Mouse (Mus musculus): ENCODE results near the gene Mall.

DNA sequence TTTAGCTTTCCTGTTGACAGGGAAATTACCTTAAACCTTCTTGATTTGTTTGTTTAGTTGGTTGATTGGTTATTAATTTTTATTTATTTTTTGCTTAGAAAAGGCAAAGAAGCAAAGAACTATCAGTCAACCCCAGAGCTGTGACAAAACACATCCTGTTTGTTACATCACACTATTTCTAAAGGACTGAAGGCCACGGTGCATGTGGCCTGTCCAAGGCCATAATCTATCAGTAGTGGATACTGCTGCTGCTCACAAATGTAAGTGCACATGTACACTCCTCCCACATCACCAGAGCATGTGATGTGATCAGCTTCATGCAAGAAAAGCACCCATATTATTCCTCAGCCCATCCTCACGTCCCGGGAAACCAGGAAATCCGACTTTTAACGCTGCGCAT, 30.3 kb upstream of the Mall start:
- no peak for TF ChIP-seq CEBPB (IDR thresholded peaks at IDR 0.05; ENCODE audit: insufficient read depth, poor library complexity, severe bottlenecking)
- no peak for TF ChIP-seq TCF3 (IDR thresholded peaks at IDR 0.05; ENCODE audit: insufficient read length, low read depth)
- TF ChIP-seq POLR2A (IDR thresholded peaks at IDR 0.05; ENCODE audit: insufficient read length, low read depth): no peak
- TF ChIP-seq E2F4 (IDR thresholded peaks at IDR 0.05; ENCODE audit: insufficient read depth): no peak
- no peak for TF ChIP-seq TCF12 (IDR thresholded peaks at IDR 0.05; ENCODE audit: insufficient read depth, poor library complexity, severe bottlenecking)
- TF ChIP-seq MYOD1 (IDR thresholded peaks at IDR 0.05; ENCODE audit: control insufficient read depth in 1 of 3, insufficient read length in 2 of 3, low read depth in 2 of 3): no peak
- no peak for TF ChIP-seq REST (IDR thresholded peaks at IDR 0.05; ENCODE audit: insufficient read depth, insufficient read length)
